Mouse (Mus musculus): ENCODE results near the gene Ptprq. TPM values are rescaled to one million over a fixed set of nuclear protein-coding genes. Genes with fewer than 3 reads are reported as not detected.

The Ptprq gene
- polyA plus RNA-seq, 1 experiment from 2014 or later, result 0.34 TPM

GRCm38 (mm10) chr10:107649687-107650086, 70.2 kb downstream of the Ptprq start:
- DNase-seq (ENCODE audit: low spot score), result no peak

DNA sequence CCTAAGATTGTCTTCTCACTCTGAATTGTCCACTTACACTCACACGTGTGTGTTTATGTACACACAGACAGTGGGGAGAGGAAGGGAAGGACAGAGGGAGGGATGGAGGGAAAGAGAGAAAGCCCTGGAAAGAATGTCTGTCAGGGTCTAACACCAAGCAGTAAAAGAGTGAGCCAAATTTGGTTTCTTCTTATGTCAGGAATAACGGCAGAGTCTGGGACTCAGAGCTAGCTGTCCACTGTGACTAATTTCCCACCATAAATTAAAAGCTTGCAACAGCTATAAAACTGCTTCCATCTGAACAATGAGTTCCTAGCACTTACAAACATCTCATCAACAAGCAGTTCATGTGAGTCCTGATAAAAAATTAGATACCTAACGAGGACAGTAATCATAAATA, 91.7 kb downstream of the Ptprq start:
- DNase-seq (ENCODE audit: low spot score), result no peak

DNA sequence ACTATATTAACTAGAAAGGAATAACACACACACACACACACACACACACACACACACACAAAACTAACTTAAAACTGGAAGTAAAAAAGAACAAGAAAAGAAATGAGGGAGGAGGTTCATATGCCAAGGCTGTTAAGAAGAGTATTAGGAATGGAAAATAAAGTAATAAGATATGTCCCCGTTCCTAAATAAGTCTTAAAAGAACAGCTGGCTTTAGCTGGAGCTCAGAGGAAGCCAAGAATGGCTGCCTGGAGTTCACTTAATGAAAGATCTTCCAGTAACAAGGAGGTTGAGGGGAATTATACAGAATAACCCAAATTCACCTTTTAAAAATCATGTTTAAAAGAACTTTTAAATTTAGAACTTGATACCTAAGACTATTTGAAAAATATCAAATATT, 93.2 kb downstream of the Ptprq start:
- no peak for DNase-seq (ENCODE audit: low spot score)

DNA sequence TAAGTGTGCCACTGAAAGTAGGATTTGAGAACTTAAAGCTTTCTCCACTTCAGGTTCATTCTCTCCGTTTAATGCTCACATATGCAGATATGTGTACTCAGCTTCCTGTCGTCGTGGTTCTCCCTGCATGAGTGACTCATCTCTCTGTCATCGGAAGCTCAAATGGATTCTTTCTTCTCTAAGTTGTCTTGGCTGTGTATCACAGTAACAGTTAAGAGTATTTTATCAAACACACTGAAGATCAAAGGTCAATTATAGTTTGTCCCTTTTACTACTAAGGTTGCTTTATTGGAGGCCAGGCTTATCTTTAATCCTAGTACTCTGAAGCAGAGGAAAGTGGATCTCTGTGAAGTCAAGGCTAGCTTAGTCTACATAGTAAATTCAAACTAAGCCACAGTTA, 95.6 kb downstream of the Ptprq start:
- DNase-seq (ENCODE audit: low spot score), result no peak

GRCm38 (mm10) chr10:107615460-107615859, 104.4 kb downstream of the Ptprq start:
- DNase-seq (ENCODE audit: low spot score), result no peak

GRCm38 (mm10) chr10:107601371-107601770, 118.5 kb downstream of the Ptprq start:
- no peak for DNase-seq (ENCODE audit: low spot score)

DNA sequence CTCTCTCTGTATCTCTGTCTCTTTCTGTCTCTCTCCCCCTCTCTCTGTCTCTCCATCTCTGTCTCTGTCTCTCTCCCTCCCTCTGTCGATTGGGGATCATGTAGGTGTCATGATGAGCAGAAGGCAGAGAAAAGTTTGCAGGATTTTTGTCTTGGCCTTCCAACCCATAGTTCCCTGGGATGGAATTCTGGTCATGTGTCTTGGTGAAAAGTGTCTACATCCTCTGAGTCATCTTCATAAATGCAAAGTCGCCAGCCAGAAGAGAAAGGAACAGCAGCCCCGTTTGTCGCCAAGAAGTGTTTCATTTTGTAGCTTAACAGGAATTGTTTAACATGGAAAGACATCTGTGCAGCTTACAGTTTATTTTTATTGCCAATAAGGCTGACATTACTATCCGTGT, 136.5 kb downstream of the Ptprq start:
- no peak for DNase-seq (ENCODE audit: low spot score)

- DNase-seq (ENCODE audit: low spot score), result no peak
Measured at GRCm38 (mm10) chr10:107569044-107569443, 150.8 kb downstream of the Ptprq start.

GRCm38 (mm10) chr10:107568261-107568660, 151.6 kb downstream of the Ptprq start:
- no peak for DNase-seq (ENCODE audit: low spot score)

GRCm38 (mm10) chr10:107562875-107563274, 157.0 kb downstream of the Ptprq start:
- no peak for DNase-seq (ENCODE audit: low spot score)

- no peak for DNase-seq (ENCODE audit: low spot score)
Measured at GRCm38 (mm10) chr10:107560881-107561280, 159.0 kb downstream of the Ptprq start.

- no peak for DNase-seq (ENCODE audit: low spot score)
Measured at GRCm38 (mm10) chr10:107543026-107543425, 176.8 kb downstream of the Ptprq start.

DNA sequence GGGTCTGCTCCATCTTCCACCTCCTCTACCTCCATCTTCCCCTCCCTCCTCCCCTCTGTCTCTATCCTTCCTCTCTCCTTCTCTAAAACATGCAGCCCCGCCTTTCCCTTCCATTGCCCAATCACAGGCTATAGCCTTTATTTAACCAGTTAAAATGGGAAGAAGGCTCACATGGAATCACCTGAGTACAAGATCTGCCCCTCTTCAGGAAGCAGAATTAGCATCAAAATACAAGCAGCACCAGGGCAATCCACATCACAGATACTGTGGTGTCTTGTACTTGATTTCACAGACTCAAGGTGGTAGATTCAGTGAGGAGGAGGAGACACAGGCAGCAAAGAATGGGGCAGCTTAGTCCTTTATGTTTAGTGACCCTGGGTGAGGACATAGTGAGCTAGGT, 191.1 kb downstream of the Ptprq start:
- no peak for DNase-seq (ENCODE audit: low spot score)

- no peak for DNase-seq (ENCODE audit: low spot score)
Measured at GRCm38 (mm10) chr10:107519216-107519615, 200.6 kb downstream of the Ptprq start.

GRCm38 (mm10) chr10:107516641-107517040, 203.2 kb downstream of the Ptprq start:
- DNase-seq (ENCODE audit: low spot score), result no peak

DNA sequence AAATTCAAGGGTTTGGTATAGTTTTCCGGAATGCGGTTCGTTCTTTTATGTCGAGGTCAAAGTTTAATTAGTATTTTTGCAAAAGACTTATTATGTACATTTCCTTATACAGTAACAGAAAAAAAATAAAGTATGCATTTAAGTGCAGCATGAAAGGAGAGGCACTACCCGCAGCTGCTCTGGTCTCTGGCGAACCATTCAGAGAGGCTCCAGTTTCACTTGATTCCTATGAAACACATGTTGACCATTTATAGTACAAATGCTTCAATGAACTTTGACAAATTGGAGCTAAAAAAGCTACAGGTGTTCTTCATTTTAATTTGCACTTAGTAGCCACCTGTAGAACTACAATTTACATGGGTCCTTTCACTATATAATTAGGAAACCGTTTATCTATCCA, 205.1 kb downstream of the Ptprq start:
- no peak for DNase-seq (ENCODE audit: low spot score)

DNA sequence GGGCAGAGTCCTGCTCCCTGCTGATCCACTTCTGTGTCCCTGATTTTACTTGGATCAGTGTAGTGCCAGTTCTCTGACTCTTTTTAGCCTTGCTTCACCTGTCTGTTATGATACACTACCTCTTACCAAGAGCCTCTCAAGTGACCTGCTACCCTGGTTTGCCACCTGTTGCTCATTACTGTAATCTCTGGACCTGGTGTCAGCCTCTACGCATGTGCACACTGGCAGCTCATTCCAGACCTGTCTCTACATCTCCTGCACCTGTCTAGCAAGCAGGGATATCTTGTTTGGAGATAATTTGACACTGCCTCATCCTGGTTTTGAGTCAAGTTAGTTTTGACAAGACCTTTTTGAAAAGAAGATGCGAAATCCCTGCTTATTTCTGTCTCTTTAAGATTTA, 213.5 kb downstream of the Ptprq start:
- no peak for DNase-seq (ENCODE audit: low spot score)

DNA sequence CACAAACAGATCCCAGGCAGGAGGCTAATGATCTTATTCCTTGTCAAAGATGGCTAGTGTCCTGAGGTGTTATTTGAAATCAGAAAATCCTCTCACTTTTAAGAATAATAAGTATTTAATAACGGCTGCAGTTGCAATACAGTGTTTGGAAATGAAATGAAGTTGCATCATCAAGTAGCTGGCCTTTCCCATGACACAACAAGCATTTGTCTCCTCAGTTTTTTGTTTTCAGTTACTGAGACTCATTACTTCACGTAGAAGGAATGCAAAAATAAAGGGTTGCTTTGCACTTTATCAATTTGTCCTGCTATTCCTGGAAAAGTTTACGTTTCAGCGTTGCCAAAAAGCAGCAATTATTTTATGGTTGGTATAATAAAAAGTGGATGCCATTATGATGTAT, 216.4 kb downstream of the Ptprq start:
- DNase-seq (ENCODE audit: low spot score), result no peak

DNA sequence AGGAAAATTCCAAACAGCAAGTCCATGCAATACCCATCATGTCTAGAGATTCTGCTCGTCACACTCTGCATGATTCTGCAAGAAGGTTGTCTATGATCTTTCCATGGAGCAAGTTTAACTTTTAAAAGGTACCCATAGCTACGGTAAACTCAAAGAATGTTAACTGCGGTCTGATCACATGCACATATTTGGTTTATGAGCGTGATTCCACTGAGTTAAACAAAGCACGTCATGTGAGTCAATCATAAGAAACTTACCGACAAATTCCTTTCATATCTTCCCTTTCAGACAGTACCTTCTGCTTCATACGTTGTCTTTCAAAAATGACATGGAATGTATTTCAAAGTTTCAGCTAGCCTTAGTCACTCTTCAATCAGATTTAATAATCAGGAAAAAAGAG, 217.7 kb downstream of the Ptprq start:
- DNase-seq (ENCODE audit: low spot score), result no peak

DNA sequence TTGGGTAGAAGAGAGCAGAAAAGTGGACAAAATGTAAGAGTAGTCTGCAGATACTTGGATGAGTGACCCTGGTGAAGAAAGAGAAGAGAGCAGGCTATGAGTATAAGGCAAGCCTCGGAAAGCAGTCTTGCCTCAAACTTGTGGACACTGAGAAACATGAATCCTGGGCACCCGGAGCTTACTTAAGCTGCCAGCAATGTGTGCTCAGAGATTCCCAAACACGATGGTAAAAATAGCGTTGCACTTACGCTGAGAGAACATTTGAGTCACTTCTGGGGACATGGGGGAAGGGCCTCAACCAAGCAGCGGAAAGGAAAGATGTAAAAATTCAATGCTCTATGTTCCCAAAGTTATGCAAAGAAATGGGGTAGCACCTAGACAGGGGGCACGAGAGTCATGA, 220.2 kb downstream of the Ptprq start:
- DNase-seq (ENCODE audit: low spot score), result no peak

- no peak for DNase-seq (ENCODE audit: low spot score)
Measured at GRCm38 (mm10) chr10:107496402-107496801, 223.4 kb downstream of the Ptprq start.

DNA sequence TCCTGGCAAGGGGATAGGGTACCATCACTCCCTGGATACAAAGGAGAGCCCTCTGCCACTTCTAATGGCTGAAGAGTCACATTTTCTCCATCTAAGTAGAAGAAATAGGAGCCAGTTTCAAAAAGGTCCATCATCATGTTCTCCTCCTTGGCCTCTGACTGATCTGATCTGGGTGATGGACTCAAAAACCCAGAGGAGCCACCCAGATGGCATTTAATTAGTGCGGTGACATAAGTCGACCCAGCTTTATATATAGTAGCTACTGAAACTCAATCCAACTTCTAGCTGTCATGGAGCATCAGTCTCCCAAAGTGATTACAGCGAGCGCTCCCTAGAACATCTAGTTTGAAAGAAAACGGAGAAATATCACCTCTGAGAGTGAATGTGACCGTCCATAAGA, 225.3 kb downstream of the Ptprq start, which contains the start of gene Myf6:
Gene Myf6 (minus strand): TSS at position 170 of the 400 bp plus-strand sequence.
- no peak for DNase-seq (ENCODE audit: low spot score)

GRCm38 (mm10) chr10:107493580-107494474, 226.0 kb downstream of the Ptprq start:
- DNase-seq (ENCODE audit: low spot score), result no peak

Measured in thymus, postnatal 0 days (tissue).